Mouse (Mus musculus) forebrain, embryonic 16.5 days (tissue): ENCODE measurements around the gene Aox4. TPM values are rescaled to one million over a fixed set of nuclear protein-coding genes. Genes with fewer than 3 reads are reported as not detected.
A peak's percentile ranks its signal among the peaks of the same experiment; 100 is the strongest.

Source experiments
- ATAC-seq: fragments of 200-750 bp; cut with Nextera tagmentation; 2 replicates; pipeline ENCODE4 v1.8.0; 2017; ENCODE audit warnings: mild to moderate bottlenecking, moderate library complexity
- H3K27ac ChIP-seq: fragments of 300-500 bp; sonication (generic); 2 replicates; pipeline ENCODE4 v1.5.1; 2014; ENCODE audit warnings: low read length, control low read depth
- H3K27me3 ChIP-seq: fragments of 300-500 bp; sonication (generic); replicated peaks from 2 replicates; pipeline ENCODE4 v1.6.1; 2014; ENCODE audit warnings: low read length; ENCODE audit not compliant: control insufficient read depth, insufficient read depth
- H3K36me3 ChIP-seq: fragments of 300-500 bp; sonication (generic); 2 replicates; pipeline ENCODE4 v1.6.1; 2014; ENCODE audit not compliant: control insufficient read depth, insufficient read depth
- H3K4me1 ChIP-seq: fragments of 300-500 bp; sonication (generic); replicated peaks from 2 replicates; pipeline ENCODE4 v1.6.1; 2014; ENCODE audit warnings: low read length; ENCODE audit not compliant: control insufficient read depth, insufficient read depth
- H3K4me2 ChIP-seq: fragments of 300-500 bp; sonication (generic); 2 replicates; pipeline ENCODE4 v1.6.1; 2014; ENCODE audit warnings: mild to moderate bottlenecking, low read length, control low read depth
- H3K4me3 ChIP-seq: fragments of 300-500 bp; sonication (generic); replicated peaks from 2 replicates; pipeline ENCODE4 v1.5.1; 2014; ENCODE audit warnings: mild to moderate bottlenecking, low read length, control low read depth
- H3K9ac ChIP-seq: fragments of 300-500 bp; sonication (generic); replicated peaks from 2 replicates; pipeline ENCODE4 v1.6.1; 2014; ENCODE audit warnings: low read depth, low read length, control low read depth
- H3K9me3 ChIP-seq: fragments of 300-500 bp; sonication (generic); 2 replicates; pipeline ENCODE4 v1.6.1; 2016; ENCODE audit warnings: low read length; ENCODE audit not compliant: control insufficient read depth
- WGBS: fragments of 180-500 bp; shearing (Covaris S2); extraction: QIAGEN DNeasy Blood & Tissue Kit; methylation state at CpG from one replicate; pipeline ENCODE4 v1.1.7; 2014; 5-methylcytosine and 5-hydroxymethylcytosine counted together
- polyA plus RNA-seq: library from polyadenylated mRNA; unstranded; fragments of >200 nt; fragmentation: Nextera tagmentation; extraction: Ambion mirVana; gene quantifications from 2 replicates; pipeline ENCODE4 v1.2.1, GENCODE M21; 2015

The Aox4 gene
- polyA plus RNA-seq, 1 experiment from 2014 or later = 2.1 TPM

DNA sequence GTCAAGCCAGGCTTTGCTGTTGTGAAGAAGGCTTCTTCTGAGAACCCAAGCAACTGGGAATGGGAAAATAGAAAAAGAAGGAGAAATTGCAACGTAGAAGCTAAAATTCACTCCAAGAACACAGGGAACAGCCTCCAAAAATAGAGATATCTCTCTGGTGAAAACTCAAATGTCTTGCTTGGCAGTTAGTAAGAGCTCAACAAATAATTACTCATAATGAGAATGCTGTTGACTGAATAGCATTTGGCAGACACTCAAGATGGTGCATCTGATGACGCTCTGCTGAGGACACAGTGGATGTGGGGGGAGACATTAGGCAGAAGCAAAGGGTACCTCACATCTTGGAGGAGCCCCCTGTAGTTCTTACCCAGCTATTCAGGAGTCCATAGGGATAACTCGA is 77.9 kb downstream of the Aox4 start:
- Histone ChIP-seq H3K27ac (no peak overlapping the region), H3K4me1 (peaks cover 12% of the 10 kb centered on the region)

DNA sequence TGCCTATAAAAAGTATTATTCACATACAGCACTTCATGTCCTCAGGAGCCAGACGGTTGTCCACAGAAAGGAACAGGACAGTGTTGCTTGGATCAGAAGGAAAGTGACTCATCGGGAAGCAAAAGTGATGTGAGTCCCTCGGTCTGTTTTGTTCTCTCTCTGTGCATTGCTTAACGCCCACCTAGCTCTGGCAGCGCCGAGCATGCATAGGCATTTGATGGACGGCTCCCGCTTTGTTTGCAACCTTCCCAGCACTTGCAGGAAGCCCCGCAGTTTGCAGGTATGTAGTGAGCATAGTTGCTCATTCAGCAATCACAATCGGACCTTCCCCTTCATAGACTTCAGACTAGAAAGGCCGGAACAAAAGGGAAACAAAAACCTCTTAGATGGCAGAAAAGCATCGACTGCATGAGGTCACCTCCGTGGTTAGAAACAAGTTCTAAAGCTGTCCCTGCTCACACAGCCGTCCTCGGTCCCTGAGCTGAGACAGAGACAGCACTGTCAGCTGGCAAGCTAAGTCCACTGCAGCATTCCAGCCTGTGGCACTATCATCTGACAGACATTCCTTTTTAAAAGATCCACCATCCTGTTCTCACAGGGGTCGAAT is 79.8 kb downstream of the Aox4 start:
- no peaks in the 10 kb centered on the region for H3K27me3 ChIP-seq
- WGBS = 23% methylated on average over 16 of the region's 16 CpGs
- no peaks in the 10 kb centered on the region for H3K36me3 ChIP-seq
- peaks cover 12% of the 10 kb centered on the region for H3K4me1 ChIP-seq
- no peak overlapping the region for H3K27ac ChIP-seq
- no peak for ATAC-seq
- H3K9me3 ChIP-seq = no peaks in the 10 kb centered on the region
- H3K4me3 ChIP-seq = no peak overlapping the region
- no peak overlapping the region for H3K4me2 ChIP-seq
- H3K9ac ChIP-seq = no peak overlapping the region

More for the DNA sequence above, 77.9 kb downstream of the Aox4 start:
- Histone ChIP-seq H3K27me3 (no peaks in the 10 kb centered on the region), H3K4me3 (no peak overlapping the region), H3K36me3 (no peaks in the 10 kb centered on the region), H3K4me2 (no peak overlapping the region), H3K9ac (no peak overlapping the region), H3K9me3 (no peaks in the 10 kb centered on the region)
- ATAC-seq = no peak
- WGBS = 67% methylated on average over 3 of the region's 3 CpGs

DNA sequence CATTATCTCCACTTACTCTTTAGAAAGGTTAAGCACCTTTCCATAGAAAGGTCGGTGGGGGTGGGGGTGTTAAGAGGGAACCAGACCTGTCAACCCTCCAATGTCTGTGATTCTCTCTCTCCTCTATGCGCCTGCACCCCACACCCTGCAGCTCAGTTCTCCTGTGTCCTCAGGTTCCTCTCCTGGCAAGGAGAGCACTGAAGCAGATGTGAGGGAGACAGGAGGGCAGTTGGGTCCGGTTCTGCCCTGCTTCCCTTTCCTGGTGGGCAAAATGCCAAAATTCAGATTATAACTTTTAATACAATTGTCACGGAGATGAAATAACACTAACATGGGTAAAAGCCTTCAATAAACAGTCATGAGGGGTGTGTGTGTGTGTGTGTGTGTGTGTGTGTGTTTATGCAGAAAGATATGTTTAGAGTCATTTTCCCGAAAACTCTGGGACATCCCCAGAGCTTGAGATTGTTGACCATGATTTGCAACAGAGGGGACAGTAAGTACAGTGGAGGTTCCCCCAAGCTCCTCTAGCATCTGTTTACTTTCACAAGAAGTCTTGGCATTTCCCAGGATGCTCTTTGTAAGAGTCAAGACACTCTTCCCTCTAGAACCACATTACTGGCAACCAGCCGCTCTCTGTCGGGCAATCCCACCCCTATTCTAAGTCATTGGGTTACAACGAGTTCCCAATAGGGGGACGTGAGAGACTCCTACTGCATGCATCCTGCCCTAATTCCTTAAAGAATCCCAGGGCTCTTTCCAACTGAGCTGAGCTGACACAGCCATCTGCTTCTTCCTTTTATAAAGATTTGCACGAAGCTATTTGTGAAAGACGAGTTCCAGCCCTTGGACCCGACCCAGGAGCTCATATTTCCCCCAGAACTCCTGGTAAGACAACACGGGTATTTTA is 81.5 kb downstream of the Aox4 start:
- Histone ChIP-seq H3K4me2 (no peak overlapping the region), H3K27me3 (no peaks in the 10 kb centered on the region), H3K9me3 (no peaks in the 10 kb centered on the region), H3K4me3 (no peak overlapping the region), H3K36me3 (no peaks in the 10 kb centered on the region), H3K4me1 (peaks cover 12% of the 10 kb centered on the region), H3K27ac (no peak overlapping the region), H3K9ac (no peak overlapping the region)
- 54% methylated on average over 13 of the region's 13 CpGs for WGBS
- ATAC-seq = peak; percentile 50; the same call in 1 of the 2 replicates

DNA sequence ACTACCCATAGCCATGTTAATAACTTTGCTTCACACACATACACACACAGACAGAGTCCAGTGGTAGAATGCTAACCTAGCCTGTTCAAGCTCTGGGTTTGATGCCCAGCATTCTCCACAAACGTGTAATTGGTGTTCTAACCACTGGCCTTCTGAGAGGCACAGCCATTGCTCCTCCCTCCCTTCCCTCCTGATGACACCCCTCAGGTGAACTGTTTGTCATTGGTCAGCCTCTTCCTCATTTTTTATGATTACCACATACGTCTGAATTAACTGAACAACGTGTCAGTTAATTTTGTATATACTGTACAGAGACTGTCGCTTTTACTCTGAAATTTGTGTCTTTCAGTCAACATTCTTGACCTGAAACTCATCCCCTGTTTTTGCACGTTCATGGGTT is 84.5 kb downstream of the Aox4 start:
- Histone ChIP-seq H3K27me3 (no peaks in the 10 kb centered on the region), H3K27ac (no peak overlapping the region)
- WGBS = 81% methylated on average over 5 of the region's 5 CpGs

DNA sequence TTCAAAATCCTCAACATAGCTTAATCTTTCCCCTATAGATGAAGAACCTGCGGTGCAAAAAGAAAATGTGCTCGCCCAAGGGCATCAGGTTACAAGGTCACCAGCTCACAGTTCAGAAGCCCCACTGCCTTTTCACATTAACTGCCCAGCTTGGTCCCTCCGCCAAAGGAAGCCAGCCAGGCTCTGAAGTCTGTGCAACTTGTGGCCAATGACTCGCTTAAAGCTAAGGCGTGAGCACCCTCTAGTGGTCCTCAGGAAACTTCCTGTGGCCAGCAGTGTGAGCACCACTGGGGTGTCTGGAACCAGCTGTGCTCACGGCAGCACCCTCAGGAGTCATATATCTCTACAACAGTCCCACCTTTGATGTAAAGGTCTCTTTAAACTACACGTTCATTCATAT is 86.1 kb downstream of the Aox4 start:
- H3K4me3 ChIP-seq = no peak overlapping the region

More for the DNA sequence above, 84.5 kb downstream of the Aox4 start:
- H3K9ac ChIP-seq = no peak overlapping the region
- no peak overlapping the region for H3K4me2 ChIP-seq
- H3K36me3 ChIP-seq = no peaks in the 10 kb centered on the region
- H3K9me3 ChIP-seq = no peaks in the 10 kb centered on the region
- no peak overlapping the region for H3K4me3 ChIP-seq
- peaks cover 9% of the 10 kb centered on the region for H3K4me1 ChIP-seq
- no peak for ATAC-seq

DNA sequence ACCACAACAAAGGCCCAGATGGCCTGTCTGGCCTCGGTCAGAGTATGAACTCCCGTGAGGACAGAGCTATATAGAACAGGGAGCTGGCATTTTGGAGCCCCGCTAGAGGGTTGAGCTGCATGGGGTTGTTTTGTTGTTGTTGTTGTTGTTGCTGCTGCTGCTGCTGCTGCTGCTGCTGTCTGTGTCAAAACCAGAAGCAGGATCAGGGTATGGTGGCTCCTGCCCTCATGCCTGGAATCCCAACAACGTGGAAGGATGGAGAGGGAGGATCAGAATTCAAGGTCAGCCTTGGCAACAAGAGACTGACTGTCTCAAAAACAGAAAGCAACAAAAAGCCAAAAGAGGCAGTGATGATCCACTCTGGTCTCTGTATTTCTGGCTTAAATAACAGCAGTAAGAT is 86.6 kb downstream of the Aox4 start:
- ATAC-seq = no peak
- Histone ChIP-seq H3K27ac (no peak overlapping the region), H3K4me2 (no peak overlapping the region), H3K4me3 (no peak overlapping the region), H3K27me3 (no peaks in the 10 kb centered on the region), H3K4me1 (peaks cover 7% of the 10 kb centered on the region; the same call in 1 of the 2 replicates), H3K36me3 (no peaks in the 10 kb centered on the region), H3K9me3 (no peaks in the 10 kb centered on the region), H3K9ac (no peak overlapping the region)
- WGBS = 55% methylated on average over 4 of the region's 4 CpGs

More for the DNA sequence above, 86.1 kb downstream of the Aox4 start:
- no peaks in the 10 kb centered on the region for H3K9me3 ChIP-seq
- no peaks in the 10 kb centered on the region for H3K27me3 ChIP-seq
- ATAC-seq = peak; percentile 79
- no peaks in the 10 kb centered on the region for H3K36me3 ChIP-seq
- no peak overlapping the region for H3K4me2 ChIP-seq
- peaks cover 9% of the 10 kb centered on the region for H3K4me1 ChIP-seq
- no peak overlapping the region for H3K27ac ChIP-seq
- H3K9ac ChIP-seq = no peak overlapping the region
- WGBS = 5% methylated on average over 7 of the region's 7 CpGs

DNA sequence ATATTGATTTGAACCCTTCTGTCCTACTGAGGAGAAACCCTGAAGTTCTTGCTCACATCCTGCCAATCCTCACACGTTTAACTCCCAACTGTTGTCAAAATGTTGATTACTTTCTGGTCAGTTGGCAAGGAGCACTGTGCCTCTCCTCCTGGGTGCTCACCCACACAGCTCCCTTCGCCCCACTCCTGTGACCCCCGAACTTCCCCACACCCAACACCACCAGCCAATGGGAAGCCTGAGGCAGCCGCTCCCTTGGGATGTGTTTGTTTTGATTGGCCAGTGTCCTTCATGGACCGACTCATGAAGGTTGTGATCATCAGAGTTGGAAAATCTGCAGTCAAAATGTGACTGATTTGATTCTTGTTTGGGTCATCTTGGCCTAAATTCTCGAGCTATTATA is 88.2 kb downstream of the Aox4 start:
- 81% methylated on average over 6 of the region's 6 CpGs for WGBS
- no peaks in the 10 kb centered on the region for H3K36me3 ChIP-seq
- no peak for ATAC-seq
- H3K4me3 ChIP-seq = no peak overlapping the region
- H3K4me1 ChIP-seq = no peaks in the 10 kb centered on the region
- H3K27me3 ChIP-seq = no peaks in the 10 kb centered on the region
- H3K9ac ChIP-seq = no peak overlapping the region
- H3K27ac ChIP-seq = no peak overlapping the region
- no peaks in the 10 kb centered on the region for H3K9me3 ChIP-seq
- no peak overlapping the region for H3K4me2 ChIP-seq

DNA sequence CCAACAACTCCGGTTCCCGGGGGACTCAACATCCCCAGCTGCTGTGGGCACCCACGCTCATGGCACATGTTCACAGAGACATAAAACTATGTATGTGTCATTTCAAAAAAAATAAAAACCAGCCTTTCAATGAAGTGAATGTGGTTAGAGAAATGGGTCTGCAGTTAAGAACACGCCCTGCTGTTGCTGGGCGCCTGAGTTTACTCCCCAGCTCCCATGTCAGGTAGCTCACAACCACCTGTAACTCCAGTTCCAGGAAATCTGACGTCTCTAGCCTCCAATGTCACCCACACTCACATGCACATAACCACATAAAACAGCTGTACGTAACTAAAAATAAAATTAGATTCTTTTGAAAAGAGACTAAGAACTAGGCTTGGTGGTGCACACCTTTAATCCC is 90.9 kb downstream of the Aox4 start:
- no peak overlapping the region for H3K4me3 ChIP-seq
- WGBS = 91% methylated on average over 7 of the region's 7 CpGs
- no peak overlapping the region for H3K9ac ChIP-seq
- H3K4me2 ChIP-seq = no peak overlapping the region
- H3K36me3 ChIP-seq = no peaks in the 10 kb centered on the region
- 0 out of 2 replicates have a peak, but pooled peaks cover 3% of the 10 kb centered on the region for H3K4me1 ChIP-seq
- H3K27me3 ChIP-seq = no peaks in the 10 kb centered on the region
- no peaks in the 10 kb centered on the region for H3K9me3 ChIP-seq
- ATAC-seq = no peak
- H3K27ac ChIP-seq = no peak overlapping the region

GRCm38 (mm10) chr1:58302015-58302414 is 91.8 kb downstream of the Aox4 start:
- 0 out of 2 replicates have a peak, but pooled peaks cover 3% of the 10 kb centered on the region for H3K4me1 ChIP-seq
- H3K4me3 ChIP-seq = no peak overlapping the region
- H3K9me3 ChIP-seq = no peaks in the 10 kb centered on the region
- no peak overlapping the region for H3K4me2 ChIP-seq
- no peak overlapping the region for H3K27ac ChIP-seq
- no peaks in the 10 kb centered on the region for H3K27me3 ChIP-seq
- ATAC-seq = no peak
- H3K36me3 ChIP-seq = no peaks in the 10 kb centered on the region
- no peak overlapping the region for H3K9ac ChIP-seq
- 77% methylated on average over 6 of the region's 6 CpGs for WGBS
